Mouse (Mus musculus) heart, embryonic 10.5 days (tissue): ENCODE results near the gene Nod2. TPM values are rescaled to one million over a fixed set of nuclear protein-coding genes. Genes with fewer than 3 reads are reported as not detected.
A peak's percentile ranks its signal among the peaks of the same experiment; 100 is the strongest.

ENCODE experiments used
- DNase-seq: peaks from one replicate; pipeline ENCODE4 v3.0.0-alpha.2; 2017; ENCODE audit warnings: low spot score
- H3K27ac ChIP-seq: fragments of 300-500 bp; sonication (generic); 2 replicates; pipeline ENCODE4 v1.5.1; 2016; ENCODE audit warnings: mild to moderate bottlenecking
- H3K27me3 ChIP-seq: fragments of 300-500 bp; sonication (generic); 2 replicates; pipeline ENCODE4 v1.6.1; 2016; ENCODE audit warnings: mild to moderate bottlenecking; ENCODE audit not compliant: poor library complexity, insufficient read depth, severe bottlenecking
- H3K36me3 ChIP-seq: fragments of 300-500 bp; sonication (generic); 2 replicates; pipeline ENCODE4 v1.6.1; 2016; ENCODE audit warnings: mild to moderate bottlenecking, moderate library complexity
- H3K4me1 ChIP-seq: fragments of 300-500 bp; sonication (generic); 2 replicates; pipeline ENCODE4 v1.6.1; 2016; ENCODE audit warnings: mild to moderate bottlenecking
- H3K4me3 ChIP-seq: fragments of 300-500 bp; sonication (generic); 2 replicates; pipeline ENCODE4 v1.5.1; 2016; ENCODE audit warnings: mild to moderate bottlenecking, moderate library complexity
- H3K9me3 ChIP-seq: fragments of 300-500 bp; sonication (generic); 2 replicates; pipeline ENCODE4 v1.6.1; 2016; ENCODE audit warnings: mild to moderate bottlenecking, moderate library complexity
- WGBS: fragments of 180-500 bp; shearing (Covaris S2); methylation state at CpG from one replicate; pipeline ENCODE4 v1.1.7; 2016; 5-methylcytosine and 5-hydroxymethylcytosine counted together
- polyA plus RNA-seq: library from polyadenylated mRNA; unstranded; fragments of >200 nt; fragmentation: Nextera tagmentation; extraction: Ambion mirVana; gene quantifications from 2 replicates; pipeline ENCODE4 v1.2.1, GENCODE M21; 2016

Gene Nod2
- polyA plus RNA-seq, 1 experiment from 2014 or later = 0.08 TPM

- Histone ChIP-seq H3K36me3 (no peaks in the 10 kb centered on the region), H3K4me1 (no peaks in the 10 kb centered on the region), H3K27ac (no peak overlapping the region), H3K9me3 (no peaks in the 10 kb centered on the region), H3K27me3 (peaks cover 15% of the 10 kb centered on the region; the same call in 1 of the 2 replicates), H3K4me3 (no peak overlapping the region)
- WGBS = 73% methylated on average over 6 of the region's 6 CpGs
- DNase-seq = no peak
Observed at GRCm38 (mm10) chr8:88670782-88671181, 23.7 kb downstream of the Nod2 start.

GRCm38 (mm10) chr8:88671575-88671974 lies 24.5 kb downstream of the Nod2 start:
- Histone ChIP-seq H3K4me1 (no peaks in the 10 kb centered on the region), H3K36me3 (no peaks in the 10 kb centered on the region), H3K27me3 (peaks cover 15% of the 10 kb centered on the region; the same call in 1 of the 2 replicates), H3K4me3 (no peak overlapping the region), H3K27ac (no peak overlapping the region), H3K9me3 (no peaks in the 10 kb centered on the region)
- no peak for DNase-seq
- WGBS = 85% methylated on average over 10 of the region's 10 CpGs

- H3K9me3 ChIP-seq = no peaks in the 10 kb centered on the region
- no peaks in the 10 kb centered on the region for H3K36me3 ChIP-seq
- DNase-seq = no peak
- 87% methylated on average over 5 of the region's 5 CpGs for WGBS
- H3K4me1 ChIP-seq = no peaks in the 10 kb centered on the region
- H3K27me3 ChIP-seq = peaks cover 15% of the 10 kb centered on the region; the same call in 1 of the 2 replicates
- H3K4me3 ChIP-seq = no peak overlapping the region
- H3K27ac ChIP-seq = no peak overlapping the region
Observed at GRCm38 (mm10) chr8:88673859-88674258, 26.7 kb downstream of the Nod2 start.

- DNase-seq = no peak
- Histone ChIP-seq H3K36me3 (no peaks in the 10 kb centered on the region), H3K27me3 (peaks cover 12% of the 10 kb centered on the region; the same call in 1 of the 2 replicates), H3K4me3 (no peak overlapping the region), H3K9me3 (no peaks in the 10 kb centered on the region), H3K27ac (no peak overlapping the region), H3K4me1 (no peaks in the 10 kb centered on the region)
- WGBS = 80% methylated on average over 12 of the region's 12 CpGs
Observed at GRCm38 (mm10) chr8:88675372-88676165, 28.5 kb downstream of the Nod2 start.

DNA sequence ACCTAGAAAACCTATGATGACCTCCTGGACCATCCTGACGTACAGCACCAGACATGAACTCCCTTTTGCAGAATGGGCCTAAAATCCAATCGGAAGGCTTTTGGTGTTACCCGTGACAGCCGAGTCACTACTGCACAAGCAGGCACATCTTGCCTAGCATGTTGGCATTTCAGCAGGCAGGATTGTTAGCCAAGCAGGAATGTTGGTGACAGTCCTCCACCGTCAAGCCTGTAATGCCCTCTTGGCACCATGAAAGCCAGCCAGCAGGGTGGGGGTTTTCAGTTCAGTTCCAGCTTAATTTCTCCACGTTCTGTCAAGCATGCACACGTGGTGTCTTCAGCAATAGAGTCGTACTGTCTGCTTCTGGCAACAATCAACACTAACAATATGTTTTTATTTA lies 30.0 kb downstream of the Nod2 start:
- Histone ChIP-seq H3K36me3 (no peaks in the 10 kb centered on the region), H3K9me3 (no peaks in the 10 kb centered on the region), H3K27me3 (peaks cover 5% of the 10 kb centered on the region; the same call in 1 of the 2 replicates), H3K4me1 (no peaks in the 10 kb centered on the region), H3K27ac (no peak overlapping the region), H3K4me3 (no peak overlapping the region)
- WGBS = 85% methylated on average over 8 of the region's 8 CpGs
- no peak for DNase-seq

GRCm38 (mm10) chr8:88680566-88680965 lies 33.5 kb downstream of the Nod2 start:
- Histone ChIP-seq H3K27ac (no peak overlapping the region), H3K27me3 (no peaks in the 10 kb centered on the region), H3K4me1 (no peaks in the 10 kb centered on the region), H3K9me3 (no peaks in the 10 kb centered on the region), H3K4me3 (no peak overlapping the region), H3K36me3 (no peaks in the 10 kb centered on the region)
- WGBS = 85% methylated on average over 2 of the region's 2 CpGs
- no peak for DNase-seq

GRCm38 (mm10) chr8:88681046-88681445 lies 33.9 kb downstream of the Nod2 start:
- no peaks in the 10 kb centered on the region for H3K36me3 ChIP-seq
- no peaks in the 10 kb centered on the region for H3K9me3 ChIP-seq
- DNase-seq = no peak
- no peaks in the 10 kb centered on the region for H3K4me1 ChIP-seq
- no peaks in the 10 kb centered on the region for H3K27me3 ChIP-seq
- 86% methylated on average over 8 of the region's 8 CpGs for WGBS
- H3K27ac ChIP-seq = no peak overlapping the region
- H3K4me3 ChIP-seq = no peak overlapping the region

GRCm38 (mm10) chr8:88683656-88684289 lies 36.7 kb downstream of the Nod2 start:
- DNase-seq = peak; percentile 55
- no peaks in the 10 kb centered on the region for H3K9me3 ChIP-seq
- 0 out of 2 replicates have a peak, but pooled peaks cover 5% of the 10 kb centered on the region for H3K4me1 ChIP-seq
- no peak overlapping the region for H3K4me3 ChIP-seq
- 82% methylated on average over 7 of the region's 7 CpGs for WGBS
- no peaks in the 10 kb centered on the region for H3K36me3 ChIP-seq
- no peaks in the 10 kb centered on the region for H3K27me3 ChIP-seq
- H3K27ac ChIP-seq = no peak overlapping the region

DNA sequence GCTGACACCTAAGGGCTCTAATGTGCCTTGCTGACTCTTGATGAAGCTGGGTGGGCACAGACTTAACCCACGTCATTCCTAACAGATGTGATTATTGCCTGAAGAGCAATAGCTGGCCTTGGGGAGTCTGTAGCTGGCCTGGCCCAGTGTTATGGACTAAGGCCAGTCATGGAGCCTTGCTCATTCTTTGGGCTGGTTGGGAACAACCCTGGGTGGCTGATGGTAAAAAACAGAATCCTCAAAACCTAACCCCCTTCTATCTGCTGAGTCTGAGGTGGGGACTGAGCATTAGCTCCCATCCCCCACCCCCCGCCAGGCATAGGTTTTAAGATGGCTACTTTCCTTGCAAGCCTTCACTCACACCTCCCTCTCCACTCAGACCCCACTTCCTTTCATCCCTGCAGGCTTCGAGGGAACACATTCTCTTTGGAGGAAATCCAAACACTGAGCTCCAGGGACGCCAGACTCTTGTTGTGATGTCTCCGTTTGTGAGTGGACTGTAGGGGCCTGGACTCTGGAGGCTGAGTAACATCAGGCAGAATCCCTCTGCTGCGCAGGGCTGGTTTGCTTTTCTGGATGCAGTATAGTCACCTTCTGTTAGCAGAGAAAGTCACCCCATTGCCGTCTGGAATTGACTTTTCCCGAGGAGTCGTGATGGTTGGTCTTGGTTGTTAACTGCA lies 39.3 kb downstream of the Nod2 start:
- WGBS = 48% methylated on average over 9 of the region's 9 CpGs
- H3K9me3 ChIP-seq = no peaks in the 10 kb centered on the region
- no peaks in the 10 kb centered on the region for H3K36me3 ChIP-seq
- H3K27ac ChIP-seq = no peak overlapping the region
- H3K4me1 ChIP-seq = 0 out of 2 replicates have a peak, but pooled peaks cover 5% of the 10 kb centered on the region
- DNase-seq = peak; percentile 53
- H3K27me3 ChIP-seq = no peaks in the 10 kb centered on the region
- H3K4me3 ChIP-seq = no peak overlapping the region

DNA sequence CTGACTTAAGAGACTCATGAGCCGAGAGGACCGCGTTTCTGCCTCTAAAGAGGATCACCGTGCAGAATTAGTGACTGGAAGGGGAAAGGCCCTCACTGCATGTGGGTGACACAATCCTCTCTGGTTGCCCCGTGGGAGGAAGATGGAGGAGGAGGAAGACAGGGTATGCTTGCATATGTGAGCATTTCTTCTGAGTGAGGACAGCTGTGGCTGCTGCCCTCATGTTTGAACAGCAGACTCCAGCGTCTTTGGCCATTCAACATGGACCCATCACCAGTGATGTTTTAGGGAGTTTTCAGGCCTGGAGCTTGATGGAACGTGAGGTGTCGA lies 39.8 kb downstream of the Nod2 start:
- H3K27ac ChIP-seq = no peak overlapping the region
- 67% methylated on average over 8 of the region's 8 CpGs for WGBS
- no peaks in the 10 kb centered on the region for H3K27me3 ChIP-seq
- no peaks in the 10 kb centered on the region for H3K36me3 ChIP-seq
- H3K4me1 ChIP-seq = 0 out of 2 replicates have a peak, but pooled peaks cover 5% of the 10 kb centered on the region
- no peaks in the 10 kb centered on the region for H3K9me3 ChIP-seq
- H3K4me3 ChIP-seq = no peak overlapping the region
- peak; percentile 63 for DNase-seq

DNA sequence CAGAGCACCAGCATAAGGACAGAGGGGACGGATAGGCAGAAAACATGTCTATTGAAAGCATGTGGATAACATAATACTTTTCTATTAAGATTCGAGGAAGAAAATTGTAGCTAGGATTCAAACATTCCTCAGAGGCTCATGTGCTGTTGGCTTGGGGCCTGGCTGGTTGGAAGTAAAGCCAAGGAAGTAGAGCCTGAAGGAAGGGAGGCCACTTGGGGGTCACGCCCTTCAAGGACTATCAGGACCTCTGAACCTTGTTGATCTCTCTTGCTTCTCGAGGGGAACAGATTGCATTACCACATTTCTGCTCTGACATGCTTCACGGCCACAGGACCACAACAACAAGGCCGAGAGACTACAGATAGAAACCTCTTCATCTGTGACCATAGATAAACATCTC lies 42.0 kb downstream of the Nod2 start:
- no peak overlapping the region for H3K27ac ChIP-seq
- H3K36me3 ChIP-seq = no peaks in the 10 kb centered on the region
- 76% methylated on average over 6 of the region's 6 CpGs for WGBS
- DNase-seq = peak; percentile 46
- H3K9me3 ChIP-seq = no peaks in the 10 kb centered on the region
- 0 out of 2 replicates have a peak, but pooled peaks cover 1% of the 10 kb centered on the region for H3K27me3 ChIP-seq
- H3K4me3 ChIP-seq = no peak overlapping the region
- 0 out of 2 replicates have a peak, but pooled peaks cover 5% of the 10 kb centered on the region for H3K4me1 ChIP-seq

GRCm38 (mm10) chr8:88689891-88690290 lies 42.8 kb downstream of the Nod2 start:
- Histone ChIP-seq H3K4me3 (no peak overlapping the region), H3K27ac (no peak overlapping the region), H3K9me3 (no peaks in the 10 kb centered on the region), H3K4me1 (0 out of 2 replicates have a peak, but pooled peaks cover 7% of the 10 kb centered on the region), H3K27me3 (0 out of 2 replicates have a peak, but pooled peaks cover 8% of the 10 kb centered on the region), H3K36me3 (no peaks in the 10 kb centered on the region)
- WGBS = 83% methylated on average over 6 of the region's 6 CpGs
- peak; percentile 65 for DNase-seq
